Mouse (Mus musculus) duodenum, adult 2 months (tissue): Measurements from ENCODE around the gene Zhx3. TPM values are rescaled to one million over a fixed set of nuclear protein-coding genes. Genes with fewer than 3 reads are reported as not detected.

Source experiments
- polyA plus RNA-seq: library from polyadenylated mRNA; depleted of rRNA; stranded (reverse); fragments of >200 nt; gene quantifications from 2 replicates; pipeline ENCODE4 v1.2.3, GENCODE M21; 2012; ENCODE audit warnings: low replicate concordance; rRNA removed

Gene Zhx3
- polyA plus RNA-seq = 4.5 and 5.1 TPM in 2 replicates

GRCm38 (mm10) chr2:160872890-160873382 lies at the start of gene Zhx3:
Zhx3 (minus strand) TSS chr2:160872998.

GRCm38 (mm10) chr2:160912231-160912671 lies 39.5 kb upstream of the Zhx3 start, which contains the start of gene Emilin3:
Emilin3 (minus strand) TSS chr2:160912328.

GRCm38 (mm10) chr2:160880453-160881195 lies 7.8 kb upstream of the Zhx3 start, which contains the start of gene Lpin3:
Lpin3 (plus strand) TSS chr2:160880670.

GRCm38 (mm10) chr2:160731117-160731838 lies 141.5 kb downstream of the Zhx3 start, which contains the start of gene Plcg1:
Plcg1 (plus strand) TSS chr2:160731300.

Other genes with a start within 250 kb of the Zhx3 start
- 14.9 and 28.6 TPM in 2 replicates for gene Top1, start 227.1 kb downstream of the Zhx3 start, polyA plus RNA-seq
- gene Plcg1, start 141.7 kb downstream of the Zhx3 start, polyA plus RNA-seq = 8.1 and 12.0 TPM in 2 replicates
- gene Lpin3, start 7.7 kb upstream of the Zhx3 start, polyA plus RNA-seq = 23.4 and 33.2 TPM in 2 replicates
- 0.18 and 0.35 TPM in 2 replicates for gene Emilin3, start 39.3 kb upstream of the Zhx3 start, polyA plus RNA-seq
- gene Chd6, start 236.1 kb upstream of the Zhx3 start, polyA plus RNA-seq = 1.3 and 2.5 TPM in 2 replicates